Mouse (Mus musculus): ENCODE measurements at regions not wholly inside any gene's neighbourhood (a gene's known extent, or its start where the extent isn't known, plus 50 kb on each side); places are given as distances from the start of the nearest gene placed in this dataset.

DNA sequence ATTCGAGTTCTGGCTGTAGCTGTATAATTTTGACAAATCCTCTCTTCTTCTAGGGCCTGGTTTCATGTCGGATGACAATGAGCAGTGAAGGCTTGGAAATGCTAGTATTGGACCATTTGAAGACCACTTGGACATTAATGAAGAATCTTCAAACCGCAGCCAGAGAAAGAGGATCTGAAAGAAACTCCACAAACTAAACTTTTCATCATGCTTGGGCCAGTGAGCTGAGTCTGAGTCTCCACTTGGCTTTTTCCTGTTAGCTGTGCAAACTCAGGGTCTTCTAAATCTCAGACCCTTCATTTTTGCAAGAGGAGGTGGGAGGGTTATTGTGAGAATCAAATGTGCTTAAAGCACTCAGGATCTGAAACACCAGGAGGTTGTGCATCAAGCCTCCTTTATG is 176.6 kb downstream of the Mex3b start:
- TF ChIP-seq POLR2A (IDR thresholded peaks at IDR 0.05; ENCODE audit: control insufficient read depth, extremely low read depth, insufficient read depth, low read length, poor library complexity) (no peak), CTCF (IDR thresholded peaks at IDR 0.05; ENCODE audit: borderline replicate concordance, control insufficient read depth, extremely low read depth, insufficient read depth, low read length, poor library complexity) (no peak)
